Mouse (Mus musculus): ENCODE measurements at regions not wholly inside any gene's neighbourhood (a gene's known extent, or its start where the extent isn't known, plus 50 kb on each side); places are given as distances from the start of the nearest gene placed in this dataset.

DNA sequence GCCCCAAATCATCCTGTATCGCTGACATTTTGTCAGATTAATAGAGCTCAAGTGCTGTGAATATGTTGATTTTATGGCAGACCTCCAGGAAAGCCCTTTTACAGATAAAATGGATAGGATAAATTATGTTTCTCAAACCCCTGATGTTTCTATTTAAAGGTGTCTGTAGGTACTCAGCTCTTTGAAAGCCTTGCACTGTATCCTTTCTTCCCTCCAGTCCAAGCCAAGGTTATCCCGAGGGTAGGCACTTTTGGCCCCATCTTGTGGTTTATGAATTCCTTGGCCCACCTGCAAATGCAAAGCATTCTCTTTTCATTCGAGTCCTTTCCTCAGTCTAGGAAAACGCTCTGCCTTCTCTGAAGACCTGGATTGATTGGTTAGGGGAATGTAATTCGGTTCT lies 139.2 kb upstream of the Kcnj16 start:
- Histone ChIP-seq H3K4me1 (peaks cover 4% of the 10 kb centered on the region; the same call in 1 of the 2 replicates), H3K9me3 (no peaks in the 10 kb centered on the region), H3K4me2 (no peak overlapping the region), H3K27me3 (no peaks in the 10 kb centered on the region), H3K27ac (no peak overlapping the region), H3K4me3 (no peak overlapping the region), H3K36me3 (no peaks in the 10 kb centered on the region), H3K9ac (no peak overlapping the region)
- 25% methylated on average over 5 of the region's 5 CpGs for WGBS
- no peak for ATAC-seq (ENCODE audit: insufficient number of reproducible peaks, low FRiP score, low TSS enrichment, low read depth)

GRCm38 (mm10) chr11:110836688-110837087 lies 131.1 kb upstream of the Kcnj16 start:
- 88% methylated on average over 4 of the region's 4 CpGs for WGBS
- no peak overlapping the region for H3K27ac ChIP-seq
- H3K4me2 ChIP-seq = no peak overlapping the region
- H3K9ac ChIP-seq = no peak overlapping the region
- no peaks in the 10 kb centered on the region for H3K4me1 ChIP-seq
- H3K27me3 ChIP-seq = no peaks in the 10 kb centered on the region
- H3K4me3 ChIP-seq = no peak overlapping the region
- ATAC-seq (ENCODE audit: insufficient number of reproducible peaks, low FRiP score, low TSS enrichment, low read depth) = no peak
- H3K36me3 ChIP-seq = no peaks in the 10 kb centered on the region
- no peaks in the 10 kb centered on the region for H3K9me3 ChIP-seq

- H3K9me3 ChIP-seq = no peaks in the 10 kb centered on the region
- no peaks in the 10 kb centered on the region for H3K36me3 ChIP-seq
- no peaks in the 10 kb centered on the region for H3K4me1 ChIP-seq
- H3K27me3 ChIP-seq = no peaks in the 10 kb centered on the region
- H3K4me3 ChIP-seq = no peak overlapping the region
- no peak overlapping the region for H3K9ac ChIP-seq
- H3K27ac ChIP-seq = 0 out of 2 replicates have a peak overlapping the region, but pooled peaks have one; percentile 68
- peak; percentile 77 for ATAC-seq (ENCODE audit: insufficient number of reproducible peaks, low FRiP score, low TSS enrichment, low read depth)
- WGBS = 40% methylated on average over 7 of the region's 7 CpGs
- no peak overlapping the region for H3K4me2 ChIP-seq
These were observed 128.5 kb upstream of the Kcnj16 start for GRCm38 (mm10) chr11:110839316-110839715.

DNA sequence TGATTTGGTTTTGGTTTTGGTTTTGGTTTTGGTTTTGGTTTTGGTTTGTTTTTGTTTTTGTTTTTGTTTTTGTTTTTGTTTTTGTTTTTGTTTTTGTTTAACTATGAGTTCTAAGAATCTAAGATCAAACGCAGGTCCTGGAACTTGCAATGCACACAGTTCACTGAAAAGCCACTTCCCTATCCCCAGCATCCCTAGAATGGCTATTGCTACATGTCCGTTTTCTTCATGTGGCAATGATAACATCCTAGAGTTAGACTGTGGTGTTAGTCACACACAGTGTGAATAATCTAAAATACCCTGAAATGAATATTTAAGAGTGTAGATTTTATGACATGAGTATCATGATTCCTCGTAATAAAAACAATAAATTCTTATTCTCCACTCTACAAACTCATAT lies 99.5 kb upstream of the Kcnj16 start:
- no peak overlapping the region for H3K27ac ChIP-seq
- H3K36me3 ChIP-seq = no peaks in the 10 kb centered on the region
- no peak overlapping the region for H3K4me2 ChIP-seq
- no peaks in the 10 kb centered on the region for H3K27me3 ChIP-seq
- 79% methylated on average over 3 of the region's 3 CpGs for WGBS
- H3K4me1 ChIP-seq = no peaks in the 10 kb centered on the region
- H3K9me3 ChIP-seq = no peaks in the 10 kb centered on the region
- ATAC-seq (ENCODE audit: insufficient number of reproducible peaks, low FRiP score, low TSS enrichment, low read depth) = no peak
- no peak overlapping the region for H3K9ac ChIP-seq
- no peak overlapping the region for H3K4me3 ChIP-seq

DNA sequence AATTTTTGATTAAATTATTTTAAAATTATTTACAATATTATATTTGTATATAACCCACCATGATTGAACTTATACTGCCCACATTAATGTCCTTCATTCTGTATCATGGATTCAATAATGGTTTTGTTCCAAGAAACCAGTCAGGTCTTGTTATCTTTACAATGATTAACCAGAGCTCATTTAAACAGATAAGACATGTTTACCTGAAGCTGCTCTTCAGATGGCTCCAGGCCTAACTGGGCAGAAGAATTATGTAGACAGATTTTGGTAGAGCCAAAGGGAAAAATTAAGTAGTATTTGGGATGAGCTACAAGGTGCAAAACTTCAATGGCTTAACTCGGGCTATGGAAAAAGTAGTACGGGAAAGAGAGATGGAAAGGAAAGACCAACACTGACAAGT lies 97.7 kb upstream of the Kcnj16 start:
- Histone ChIP-seq H3K4me2 (no peak overlapping the region), H3K27ac (no peak overlapping the region), H3K4me1 (no peaks in the 10 kb centered on the region), H3K9me3 (no peaks in the 10 kb centered on the region), H3K4me3 (no peak overlapping the region), H3K9ac (no peak overlapping the region), H3K27me3 (no peaks in the 10 kb centered on the region), H3K36me3 (no peaks in the 10 kb centered on the region)
- no peak for ATAC-seq (ENCODE audit: insufficient number of reproducible peaks, low FRiP score, low TSS enrichment, low read depth)
- 94% methylated on average over 2 of the region's 2 CpGs for WGBS

GRCm38 (mm10) chr11:110874626-110875025 lies 93.2 kb upstream of the Kcnj16 start:
- ATAC-seq (ENCODE audit: insufficient number of reproducible peaks, low FRiP score, low TSS enrichment, low read depth) = no peak
- Histone ChIP-seq H3K4me2 (no peak overlapping the region), H3K36me3 (no peaks in the 10 kb centered on the region), H3K27me3 (no peaks in the 10 kb centered on the region), H3K9ac (no peak overlapping the region), H3K9me3 (no peaks in the 10 kb centered on the region), H3K27ac (no peak overlapping the region), H3K4me1 (no peaks in the 10 kb centered on the region), H3K4me3 (no peak overlapping the region)
- WGBS = 66% methylated on average over 7 of the region's 7 CpGs

DNA sequence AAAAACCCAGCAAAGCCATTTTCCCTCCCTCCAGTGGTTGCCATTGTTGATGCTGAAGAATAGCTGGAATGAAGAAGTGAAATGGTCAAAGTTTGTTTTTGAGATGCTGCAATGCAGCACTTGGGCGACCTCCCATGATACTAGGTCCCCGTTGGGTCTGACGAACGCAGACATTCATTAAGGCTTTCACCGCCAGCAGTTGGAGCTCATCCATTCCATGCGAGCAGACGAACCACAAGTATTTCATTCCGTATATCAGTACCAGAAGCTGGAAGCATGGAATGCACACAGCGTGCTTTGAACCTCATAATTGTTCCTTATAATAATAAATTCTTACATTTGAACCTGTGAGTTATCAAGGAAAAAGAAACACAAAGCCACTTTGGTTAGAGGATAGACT lies 86.9 kb upstream of the Kcnj16 start:
- WGBS = 71% methylated on average over 9 of the region's 9 CpGs
- H3K27me3 ChIP-seq = no peaks in the 10 kb centered on the region
- ATAC-seq (ENCODE audit: insufficient number of reproducible peaks, low FRiP score, low TSS enrichment, low read depth) = no peak
- H3K4me1 ChIP-seq = no peaks in the 10 kb centered on the region
- no peak overlapping the region for H3K9ac ChIP-seq
- H3K27ac ChIP-seq = no peak overlapping the region
- H3K4me2 ChIP-seq = no peak overlapping the region
- H3K9me3 ChIP-seq = no peaks in the 10 kb centered on the region
- no peaks in the 10 kb centered on the region for H3K36me3 ChIP-seq
- H3K4me3 ChIP-seq = no peak overlapping the region

GRCm38 (mm10) chr11:110889354-110890151 lies 78.3 kb upstream of the Kcnj16 start:
- 66% methylated on average over 3 of the region's 3 CpGs for WGBS
- Histone ChIP-seq H3K9ac (no peak overlapping the region), H3K4me2 (no peak overlapping the region), H3K27ac (no peak overlapping the region), H3K27me3 (no peaks in the 10 kb centered on the region), H3K4me1 (no peaks in the 10 kb centered on the region), H3K9me3 (no peaks in the 10 kb centered on the region), H3K36me3 (no peaks in the 10 kb centered on the region), H3K4me3 (no peak overlapping the region)
- no peak for ATAC-seq (ENCODE audit: insufficient number of reproducible peaks, low FRiP score, low TSS enrichment, low read depth)

DNA sequence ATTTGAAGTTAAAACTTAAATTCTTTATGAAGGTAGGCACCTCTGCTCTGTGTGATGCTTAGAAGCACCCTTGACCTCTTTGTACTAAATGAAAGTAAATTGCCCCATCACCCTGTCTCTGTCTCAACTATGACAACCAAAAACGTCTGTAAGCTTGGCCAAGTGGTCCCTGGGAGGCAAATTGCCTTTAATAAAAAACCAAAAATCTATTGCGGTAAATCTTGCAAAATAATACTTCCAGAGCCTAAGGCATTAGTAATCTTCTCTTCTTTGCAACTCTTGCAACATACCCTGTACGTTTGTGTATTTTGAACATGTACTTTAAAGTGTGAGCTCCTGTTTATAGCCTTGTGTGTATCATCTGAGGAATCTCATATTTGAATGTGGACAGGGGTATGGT lies 77.4 kb upstream of the Kcnj16 start:
- no peak overlapping the region for H3K4me2 ChIP-seq
- ATAC-seq (ENCODE audit: insufficient number of reproducible peaks, low FRiP score, low TSS enrichment, low read depth) = no peak
- H3K27me3 ChIP-seq = no peaks in the 10 kb centered on the region
- 60% methylated on average over 3 of the region's 3 CpGs for WGBS
- no peak overlapping the region for H3K9ac ChIP-seq
- H3K36me3 ChIP-seq = no peaks in the 10 kb centered on the region
- H3K9me3 ChIP-seq = no peaks in the 10 kb centered on the region
- H3K4me3 ChIP-seq = no peak overlapping the region
- no peak overlapping the region for H3K27ac ChIP-seq
- no peaks in the 10 kb centered on the region for H3K4me1 ChIP-seq

- Histone ChIP-seq H3K36me3 (no peaks in the 10 kb centered on the region), H3K9ac (no peak overlapping the region), H3K4me2 (no peak overlapping the region), H3K9me3 (no peaks in the 10 kb centered on the region), H3K4me3 (no peak overlapping the region), H3K27me3 (no peaks in the 10 kb centered on the region), H3K27ac (no peak overlapping the region), H3K4me1 (no peaks in the 10 kb centered on the region)
- WGBS = 75% methylated on average over 6 of the region's 6 CpGs
- ATAC-seq (ENCODE audit: insufficient number of reproducible peaks, low FRiP score, low TSS enrichment, low read depth) = no peak
These were observed 64.9 kb upstream of the Kcnj16 start for GRCm38 (mm10) chr11:110902918-110903317.

All from limb, embryonic 15.5 days (tissue).